Mouse (Mus musculus) olfactory bulb, adult 2 months (tissue): ENCODE data around the gene Tmprss4.

Source experiments
- CTCF ChIP-seq: fragments of 200-500 bp; IDR thresholded peaks from 2 replicates; pipeline ENCODE4 v1.5.1; 2012; ENCODE audit warnings: low read depth, mild to moderate bottlenecking, low read length, moderate library complexity; ENCODE audit not compliant: insufficient read depth
- POLR2A ChIP-seq: fragments of 200-500 bp; IDR thresholded peaks from 2 replicates; pipeline ENCODE4 v1.6.1; 2012; ENCODE audit warnings: mild to moderate bottlenecking, low read depth, low read length, moderate library complexity; ENCODE audit not compliant: insufficient read depth

DNA sequence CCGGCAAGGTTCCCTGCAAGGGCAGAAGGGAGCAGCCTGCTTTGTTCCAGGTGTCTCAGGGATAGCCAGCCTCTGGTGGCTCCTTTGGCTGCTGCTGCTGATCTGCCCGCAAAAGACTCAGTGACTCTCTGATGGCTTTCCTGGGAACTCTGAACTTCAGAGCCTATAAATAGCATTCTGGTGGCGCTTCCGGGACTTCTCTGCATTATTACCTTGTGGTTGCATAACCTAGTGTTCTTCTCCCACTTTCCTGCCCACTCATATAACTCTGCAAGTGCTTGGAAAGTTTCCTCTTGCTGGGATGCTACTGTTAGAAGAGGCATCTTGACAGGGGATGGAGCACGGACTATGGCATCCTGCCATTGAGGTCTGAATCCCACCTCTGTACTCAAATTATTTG, 6.3 kb downstream of the Tmprss4 start:
- TF ChIP-seq CTCF (no peak), POLR2A (no peak)
